Mouse (Mus musculus): ENCODE results near the gene Rfx7. TPM values are rescaled to one million over a fixed set of nuclear protein-coding genes. Genes with fewer than 3 reads are reported as not detected.
"Not testable (repeated sequence)": the region's sequence is repeated elsewhere in the genome, so short reads cannot be mapped to it uniquely, and the experiment has no call there.

Rfx7 gene
- polyA plus RNA-seq, 1 experiment from 2014 or later: 12.4 TPM

- H3K4me3 ChIP-seq (replicated peaks); H3K27ac ChIP-seq; H3K9me3 ChIP-seq; ATAC-seq (ENCODE audit: insufficient number of reproducible peaks, insufficient read depth, low FRiP score, low TSS enrichment, low read depth); H3K9ac ChIP-seq (replicated peaks); H3K27me3 ChIP-seq: not testable (repeated sequence)
- Histone ChIP-seq H3K4me2 (0 out of 2 replicates have a peak overlapping the region, but pooled peaks have one; percentile 98), H3K4me1 (replicated peaks) (peaks cover 53% of the 10 kb centered on the region), H3K36me3 (peaks cover 62% of the 10 kb centered on the region)
- 77% methylated on average over 8 of the region's 8 CpGs for WGBS
These were observed 134.4 kb downstream of the Rfx7 start for GRCm38 (mm10) chr9:72666352-72667021.

- no peaks in the 10 kb centered on the region for H3K27me3 ChIP-seq
- H3K4me3 ChIP-seq (replicated peaks): no peak overlapping the region
- H3K9ac ChIP-seq (replicated peaks): no peak overlapping the region
- peaks cover 66% of the 10 kb centered on the region for H3K36me3 ChIP-seq
- no peak for ATAC-seq (ENCODE audit: insufficient number of reproducible peaks, insufficient read depth, low FRiP score, low TSS enrichment, low read depth)
- H3K4me1 ChIP-seq (replicated peaks): peaks cover 53% of the 10 kb centered on the region
- H3K9me3 ChIP-seq: no peaks in the 10 kb centered on the region
- H3K4me2 ChIP-seq: no peak overlapping the region; the same call in 1 of the 2 replicates
- H3K27ac ChIP-seq: no peak overlapping the region
- 81% methylated on average over 3 of the region's 3 CpGs for WGBS
These were observed 135.1 kb downstream of the Rfx7 start for GRCm38 (mm10) chr9:72667126-72667525.

GRCm38 (mm10) chr9:72669383-72669782, 137.3 kb downstream of the Rfx7 start:
- Histone ChIP-seq H3K4me1 (replicated peaks) (peaks cover 46% of the 10 kb centered on the region), H3K9me3 (no peaks in the 10 kb centered on the region), H3K36me3 (peaks cover 80% of the 10 kb centered on the region), H3K27ac (no peak overlapping the region), H3K27me3 (no peaks in the 10 kb centered on the region), H3K4me3 (replicated peaks) (no peak overlapping the region), H3K4me2 (no peak overlapping the region), H3K9ac (replicated peaks) (no peak overlapping the region; the same call in 1 of the 2 replicates)
- WGBS: 80% methylated on average over 7 of the region's 7 CpGs
- no peak for ATAC-seq (ENCODE audit: insufficient number of reproducible peaks, insufficient read depth, low FRiP score, low TSS enrichment, low read depth)

GRCm38 (mm10) chr9:72672361-72672760, 140.3 kb downstream of the Rfx7 start:
- 29% methylated on average over 2 of the region's 2 CpGs for WGBS
- peaks cover 19% of the 10 kb centered on the region for H3K4me1 ChIP-seq (replicated peaks)
- no peak overlapping the region for H3K4me3 ChIP-seq (replicated peaks)
- H3K9me3 ChIP-seq: no peaks in the 10 kb centered on the region
- H3K27me3 ChIP-seq: no peaks in the 10 kb centered on the region
- ATAC-seq (ENCODE audit: insufficient number of reproducible peaks, insufficient read depth, low FRiP score, low TSS enrichment, low read depth): no peak
- no peak overlapping the region for H3K9ac ChIP-seq (replicated peaks)
- peaks cover 82% of the 10 kb centered on the region for H3K36me3 ChIP-seq
- H3K4me2 ChIP-seq: no peak overlapping the region
- no peak overlapping the region for H3K27ac ChIP-seq

Small RNA genes lying within 50 kb of the gene (microRNA-seq; reads per million reads assigned to microRNA genes)
- gene Gm28010: not detected

Other genes with a start within 250 kb of the Rfx7 start
- gene Mns1, start 94.2 kb upstream of the Rfx7 start, polyA plus RNA-seq (2016; fragmentation: Nextera tagmentation; extraction: Ambion mirVana): 40.5 and 41.4 TPM in 2 replicates
- 52.2 and 54.8 TPM in 2 replicates for gene Tex9, start 40.0 kb upstream of the Rfx7 start, polyA plus RNA-seq (2016; fragmentation: Nextera tagmentation; extraction: Ambion mirVana)
- gene Nedd4, start 130.1 kb downstream of the Rfx7 start, polyA plus RNA-seq (2016; fragmentation: Nextera tagmentation; extraction: Ambion mirVana): 815 and 839 TPM in 2 replicates